Mouse (Mus musculus): ENCODE measurements around the gene Rhbdd2. TPM values are rescaled to one million over a fixed set of nuclear protein-coding genes. Genes with fewer than 3 reads are reported as not detected.

Rhbdd2 gene
- total RNA-seq, 2 experiments from 2014 or later, result 46.9 to 48.8 TPM

DNA sequence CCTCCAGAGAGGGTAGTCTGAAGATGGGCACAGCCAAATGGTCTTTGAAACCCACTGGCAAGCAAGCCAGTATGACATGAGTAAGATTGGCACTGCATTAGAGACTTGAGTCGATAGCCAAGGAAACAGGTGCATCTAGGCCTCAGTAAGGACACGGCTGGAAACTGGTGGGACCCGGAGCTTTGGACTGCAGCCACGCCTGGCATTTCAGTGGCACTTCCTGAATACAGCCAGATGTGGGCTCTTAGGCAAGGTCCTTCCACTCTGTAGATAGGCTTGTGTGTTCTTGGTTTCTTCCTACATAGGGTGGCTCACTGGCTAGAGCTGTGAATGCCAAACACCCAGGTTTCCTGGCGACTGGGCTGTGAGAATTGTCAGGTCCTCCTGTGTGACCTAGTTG lies 12.9 kb downstream of the Rhbdd2 start:
- DNase-seq, result no peak

DNA sequence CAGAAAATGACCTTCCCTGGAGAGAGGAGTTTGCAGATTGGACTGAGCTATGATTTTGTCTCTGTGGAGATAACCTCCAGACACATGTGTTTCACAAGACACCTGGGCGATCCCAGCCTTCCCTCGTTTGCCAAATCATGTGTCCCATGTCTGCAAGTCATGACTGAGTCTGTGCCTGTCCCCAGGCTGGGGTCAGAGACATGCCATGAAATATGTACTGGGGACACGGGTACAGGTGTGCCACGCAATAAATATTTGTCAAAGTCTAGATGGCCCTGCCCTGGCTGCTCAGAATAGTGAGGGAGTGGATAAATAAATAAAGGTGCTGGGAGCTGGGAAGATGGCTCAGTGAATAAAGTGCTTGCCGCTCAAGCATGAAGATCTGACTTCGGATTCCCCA lies 13.6 kb downstream of the Rhbdd2 start:
- no peak for DNase-seq

DNA sequence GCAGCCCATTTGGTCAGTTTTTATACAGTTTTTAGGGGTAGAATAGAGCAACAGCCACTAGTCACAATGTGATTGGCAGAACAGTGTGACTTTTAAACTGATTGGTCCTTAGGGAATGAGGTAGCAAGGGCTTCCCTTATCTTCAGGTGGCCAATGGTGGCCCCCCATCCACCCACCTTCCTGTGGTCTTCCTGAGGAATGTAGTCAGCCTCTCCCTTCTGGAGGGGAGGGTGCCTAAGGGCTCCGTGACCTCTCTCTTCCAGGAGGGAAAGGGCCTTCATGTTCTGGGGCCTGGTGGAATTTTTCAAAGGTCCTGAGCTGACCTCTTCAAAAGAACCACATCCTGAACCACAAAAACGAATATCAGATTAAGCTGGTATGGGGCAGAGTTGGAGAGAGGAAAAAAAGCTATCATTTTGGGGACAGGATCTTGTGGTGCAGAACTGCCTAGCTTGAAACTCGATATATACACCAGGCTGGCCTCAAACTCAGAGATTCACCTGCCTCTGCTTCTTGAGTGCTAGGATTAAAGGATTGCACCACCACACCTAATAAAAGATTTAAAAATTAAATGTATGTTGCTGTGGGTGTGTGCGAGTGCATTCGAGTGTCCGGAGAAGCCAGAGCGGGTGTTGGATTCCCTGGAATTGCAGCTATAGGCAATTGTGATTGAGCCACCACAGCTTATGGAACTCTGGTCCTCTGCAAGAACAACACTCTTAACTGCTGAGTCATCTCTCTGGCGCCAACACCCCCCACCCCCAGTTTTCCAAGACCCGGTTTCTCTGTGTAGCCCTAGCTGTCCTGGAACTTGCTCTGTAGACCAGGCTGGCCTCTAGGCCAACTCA lies 16.3 kb downstream of the Rhbdd2 start:
- DNase-seq, result no peak

DNA sequence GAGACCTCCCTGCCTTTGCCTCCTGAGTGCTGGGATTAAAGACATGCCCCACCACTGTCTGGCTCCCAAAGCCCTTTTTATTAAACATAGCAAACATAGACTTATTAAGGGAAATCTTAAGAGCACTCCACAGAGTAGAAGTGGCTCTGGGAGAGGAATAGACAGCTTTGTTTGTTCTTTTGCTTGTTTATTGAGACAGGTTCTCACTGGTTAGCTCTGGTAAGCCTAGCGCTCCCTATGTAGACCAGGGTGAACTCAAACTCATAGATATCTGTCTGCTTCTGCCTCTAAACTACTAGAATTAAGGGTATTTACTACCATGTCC lies 16.9 kb downstream of the Rhbdd2 start:
- DNase-seq, result no peak

DNA sequence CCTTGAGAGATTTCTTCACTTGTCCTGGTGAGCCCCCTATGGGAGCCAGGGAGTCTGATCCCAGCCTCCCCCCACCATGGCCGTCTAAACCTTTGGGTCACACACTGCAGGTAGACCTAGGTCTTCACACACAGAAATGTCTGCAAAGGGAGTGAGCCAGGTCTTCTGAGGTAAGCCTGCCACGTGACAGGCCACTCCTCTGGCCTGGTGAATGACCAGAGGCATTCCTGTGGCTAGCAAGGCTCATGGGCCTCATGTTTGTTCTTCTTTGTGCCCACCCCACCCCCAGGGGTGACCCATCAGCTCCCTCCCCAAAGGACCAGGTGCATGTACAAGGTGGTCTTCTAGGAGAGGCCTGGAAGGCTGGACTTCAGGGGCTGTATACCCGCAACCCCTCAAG lies 19.1 kb downstream of the Rhbdd2 start:
- DNase-seq, result no peak

DNA sequence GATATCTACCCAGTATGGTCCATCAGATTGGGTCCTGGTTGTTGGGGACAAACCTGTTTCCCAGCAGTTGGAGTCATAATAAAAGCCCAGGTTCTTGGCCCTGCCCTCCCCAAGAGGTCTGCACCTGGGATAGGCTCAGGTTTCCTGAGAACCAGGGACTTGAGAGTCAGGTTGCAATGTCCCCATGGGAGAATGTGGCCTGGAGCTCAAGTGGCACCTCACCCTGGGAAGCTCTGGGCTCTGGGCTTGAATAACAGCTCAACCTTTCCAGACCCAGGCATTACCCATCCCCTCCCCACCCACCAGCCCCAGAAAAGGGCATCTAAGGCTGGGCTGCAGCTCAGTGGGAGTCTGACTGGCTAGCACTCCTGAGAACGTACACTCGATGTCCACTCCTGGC lies 20.8 kb downstream of the Rhbdd2 start:
- no peak for DNase-seq

DNA sequence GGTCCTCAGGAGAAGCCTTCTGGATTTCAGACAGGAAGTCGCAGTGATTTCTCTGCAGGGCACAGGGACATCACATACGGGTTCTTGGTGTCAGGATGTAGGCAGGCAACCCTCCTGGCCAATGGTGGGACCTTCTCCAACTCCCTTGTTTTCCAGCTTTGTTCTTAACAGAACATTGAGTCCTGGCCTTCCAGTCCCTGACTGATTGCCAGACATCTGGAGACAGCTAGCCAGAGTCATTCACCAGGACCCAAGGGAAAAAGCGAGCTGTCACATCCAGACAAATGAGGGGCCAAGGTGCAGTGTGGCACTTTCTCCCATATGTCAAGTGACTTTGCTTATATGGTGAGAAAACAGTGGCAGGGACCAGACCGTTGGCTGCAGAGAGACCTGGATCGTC lies 23.6 kb downstream of the Rhbdd2 start:
- no peak for DNase-seq

DNA sequence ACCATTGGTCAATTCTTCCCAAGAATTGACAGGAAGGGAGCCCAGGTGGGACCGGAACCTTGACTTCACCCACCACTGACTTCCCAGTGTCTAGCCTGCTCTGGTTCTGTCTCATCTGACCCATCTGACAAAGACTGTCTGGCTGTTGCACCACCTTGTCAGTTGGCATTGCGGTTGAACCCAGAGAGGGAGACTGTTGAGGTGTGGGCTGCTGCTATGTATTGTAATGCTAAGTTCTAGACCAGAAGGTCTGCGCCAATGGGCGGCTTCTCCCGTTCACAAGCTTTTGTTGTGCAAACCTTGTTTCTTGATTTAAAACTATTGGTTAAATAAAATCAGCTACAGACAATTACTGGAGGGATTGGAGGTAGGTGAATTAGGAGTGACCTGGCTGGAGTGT lies 24.7 kb downstream of the Rhbdd2 start:
- DNase-seq, result no peak

DNA sequence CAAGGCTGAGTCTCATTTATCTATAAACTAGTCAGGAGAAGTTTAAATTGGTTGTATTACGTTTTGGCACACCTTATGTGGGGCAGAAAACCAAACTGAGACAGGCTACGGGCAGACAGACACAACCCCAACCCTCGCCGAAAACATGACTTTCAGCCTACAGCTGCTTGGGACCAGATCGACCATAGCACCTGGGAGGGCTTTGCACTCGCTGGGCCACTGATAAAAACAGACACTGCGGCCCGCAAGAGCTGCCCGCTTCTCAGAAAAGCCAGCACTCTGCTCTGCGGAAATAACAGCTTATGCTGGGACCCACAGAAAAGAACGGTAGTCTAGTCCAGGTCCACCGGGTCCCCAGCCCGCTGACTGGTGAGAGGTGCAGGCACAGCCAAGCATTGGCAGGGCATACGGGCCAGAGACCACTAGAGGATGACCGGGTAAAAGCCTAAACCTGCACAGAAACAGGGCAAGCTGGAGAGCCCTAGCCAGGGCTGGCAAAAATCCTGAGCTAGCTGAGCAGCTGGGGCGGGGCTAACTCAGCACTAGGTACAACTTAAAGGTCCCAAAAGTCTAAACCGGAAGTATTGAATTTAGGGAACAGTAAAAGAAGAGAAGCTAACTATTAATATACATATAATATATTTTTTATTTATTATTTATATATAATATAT lies 25.4 kb downstream of the Rhbdd2 start:
- no peak for DNase-seq

DNA sequence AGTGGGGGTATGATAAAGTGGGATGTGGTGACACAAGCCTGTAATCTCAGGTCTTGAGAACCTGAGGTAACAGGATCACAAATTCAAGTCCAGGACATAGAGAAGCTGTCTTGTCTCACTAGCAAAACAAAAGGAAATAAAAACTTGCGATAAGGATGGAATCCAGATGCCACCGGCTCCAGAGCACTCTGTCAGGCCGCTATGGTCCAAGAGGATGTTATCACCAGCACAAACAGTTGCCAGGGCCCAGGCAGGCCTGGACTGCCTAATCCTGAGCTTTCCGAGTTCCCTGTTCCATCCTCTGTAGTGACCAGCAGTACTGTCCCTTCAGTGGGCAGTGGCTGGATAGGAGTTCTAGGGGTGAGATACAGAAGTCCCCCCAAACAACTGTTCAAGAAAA lies 27.5 kb downstream of the Rhbdd2 start:
- no peak for DNase-seq

DNA sequence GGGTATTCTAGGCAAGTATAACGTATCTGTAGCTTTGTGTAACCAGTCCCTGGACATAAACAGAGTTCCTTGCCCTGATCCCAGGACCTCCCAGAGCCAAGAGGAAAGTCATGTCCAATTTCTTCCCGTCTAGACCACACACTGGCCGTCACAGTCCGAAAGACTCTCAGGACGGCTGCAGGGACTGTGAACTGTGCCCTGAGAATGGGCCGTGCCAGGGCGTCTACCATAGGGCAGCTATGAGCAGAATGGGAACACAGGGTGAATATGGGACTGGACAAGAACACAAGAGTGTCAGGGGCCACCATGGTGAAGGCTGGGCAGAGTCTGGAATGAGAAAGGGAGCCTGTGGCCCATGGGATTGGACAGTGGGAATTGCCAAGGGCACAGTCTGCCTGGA lies 28.1 kb downstream of the Rhbdd2 start:
- no peak for DNase-seq

DNA sequence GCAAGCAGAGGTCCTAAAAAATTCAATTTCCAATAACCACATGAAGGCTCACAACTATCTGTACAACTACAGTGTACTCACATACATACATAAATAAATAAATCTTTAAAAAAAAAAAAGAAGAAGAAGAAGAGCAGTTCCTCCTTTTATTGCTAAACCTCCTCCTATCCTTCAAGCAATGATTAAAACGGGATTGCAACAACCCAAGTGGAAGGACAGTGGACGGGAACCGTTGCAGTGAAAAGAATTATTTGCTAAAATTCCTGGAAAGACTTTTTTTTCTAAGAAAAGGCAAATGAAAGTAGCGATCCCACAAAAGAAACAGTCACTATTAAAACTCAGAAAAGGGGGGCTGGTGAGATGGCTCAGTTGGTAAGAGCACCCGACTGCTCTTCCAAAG lies 34.5 kb downstream of the Rhbdd2 start:
- DNase-seq, result no peak

DNA sequence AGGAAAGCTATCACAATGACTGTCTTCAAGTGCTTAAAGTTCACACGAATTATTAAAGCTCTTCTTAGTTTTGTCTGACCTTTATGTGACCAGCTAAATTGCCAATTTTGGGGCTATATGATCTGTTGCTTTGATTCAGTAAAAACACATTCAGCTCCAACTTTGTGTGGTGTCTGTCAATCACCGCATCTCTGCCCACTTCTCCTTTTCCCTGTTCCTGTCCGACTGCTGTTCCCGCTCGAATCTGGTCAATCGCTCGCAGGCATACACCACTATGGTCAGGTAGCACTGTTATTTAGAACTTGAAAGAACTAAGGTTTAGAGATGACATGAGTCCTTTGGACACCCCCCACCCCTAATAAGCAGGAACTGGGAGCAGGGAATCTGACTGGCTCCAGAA lies 35.7 kb downstream of the Rhbdd2 start:
- DNase-seq, result no peak

DNA sequence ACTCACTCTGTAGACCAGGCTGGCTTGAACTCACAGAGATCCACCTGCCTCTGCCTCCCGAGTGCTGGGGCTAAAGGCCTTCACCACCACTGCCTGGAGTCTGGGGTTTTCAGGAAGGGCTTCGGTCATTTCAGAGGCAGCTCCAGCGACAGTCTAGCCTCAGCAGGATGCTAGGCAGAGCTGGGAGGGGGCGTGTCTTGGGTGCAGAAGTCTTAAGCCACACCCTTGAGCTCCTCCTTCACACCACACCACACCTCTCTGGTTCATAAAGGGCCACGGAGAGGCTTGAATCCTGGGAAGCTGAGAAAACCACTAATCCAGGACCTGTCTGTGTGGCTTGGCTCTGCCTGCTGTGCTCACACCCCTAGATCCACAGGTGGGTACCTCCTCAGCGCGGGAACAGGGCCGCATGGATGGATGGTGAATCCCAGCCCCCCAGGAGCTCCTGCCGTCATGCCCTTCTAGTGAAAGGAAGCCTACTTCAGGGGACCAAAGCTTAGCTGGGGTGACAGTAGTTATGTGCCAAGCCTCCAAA lies 37.4 kb downstream of the Rhbdd2 start, which contains the start of gene Por:
Gene Por (plus strand): TSS at position 293 of the 535 bp plus-strand sequence.
- peak in 1 of 2 experiments; percentile 39 for DNase-seq

DNA sequence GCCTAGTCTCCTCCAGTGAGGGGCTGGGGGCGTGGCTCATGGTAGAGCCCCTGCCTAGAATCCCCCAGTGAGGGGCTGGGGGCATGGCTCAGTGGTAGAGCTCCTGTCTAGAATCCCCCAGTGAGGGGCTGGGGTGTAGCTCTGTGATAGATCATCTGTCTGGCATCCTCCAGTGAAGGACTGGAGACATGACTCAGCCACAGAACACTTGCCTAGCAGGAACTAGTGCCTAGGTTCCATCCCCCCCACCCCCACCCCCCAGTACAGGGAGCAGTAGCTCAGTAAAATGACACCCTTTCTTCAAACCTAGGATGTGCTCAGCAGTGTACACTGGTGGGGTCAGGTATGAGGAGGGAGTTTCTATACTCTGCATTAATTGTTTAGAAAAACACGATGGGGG lies 38.5 kb downstream of the Rhbdd2 start:
- no peak for DNase-seq

DNA sequence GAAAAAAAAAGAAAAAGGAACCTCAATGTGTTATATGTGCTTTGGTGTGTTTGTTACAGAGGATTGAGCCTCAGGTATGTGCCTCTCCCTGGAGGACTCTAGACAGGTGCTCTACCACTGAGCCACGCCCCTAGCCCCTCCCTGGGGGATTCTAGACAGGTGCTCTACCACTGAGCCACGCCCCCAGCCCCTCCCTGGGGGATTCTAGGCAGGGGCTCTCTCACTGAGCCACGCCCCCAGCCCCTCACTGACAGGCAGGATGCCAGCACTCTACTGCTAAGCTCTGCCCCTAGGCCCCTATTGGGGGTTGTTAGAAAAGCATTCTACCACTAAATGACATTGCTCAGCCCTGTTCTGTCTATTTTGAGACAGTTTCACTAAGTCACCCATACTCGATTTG lies 40.1 kb downstream of the Rhbdd2 start:
- no peak for DNase-seq

DNA sequence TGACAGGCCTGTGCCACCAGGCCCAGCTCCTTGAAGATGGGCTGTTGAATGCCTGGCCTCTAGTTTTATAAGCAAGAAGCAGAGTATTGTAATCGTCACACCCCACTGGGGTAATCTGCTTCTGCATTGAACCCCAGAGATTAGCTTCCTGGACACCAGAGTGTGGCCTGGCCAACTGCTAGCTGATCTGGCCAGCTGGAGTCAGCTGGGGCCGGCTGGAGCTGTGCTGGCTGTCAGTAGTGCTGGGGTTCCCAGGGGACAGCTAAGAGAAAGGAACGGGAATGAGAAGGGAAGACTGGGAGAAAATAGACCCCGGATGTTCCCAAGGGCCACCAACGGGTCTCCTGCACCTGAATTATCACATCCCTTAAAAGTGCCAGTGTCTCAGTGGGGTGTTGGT lies 40.6 kb downstream of the Rhbdd2 start:
- DNase-seq, result peak in 1 of 2 experiments; percentile 27

DNA sequence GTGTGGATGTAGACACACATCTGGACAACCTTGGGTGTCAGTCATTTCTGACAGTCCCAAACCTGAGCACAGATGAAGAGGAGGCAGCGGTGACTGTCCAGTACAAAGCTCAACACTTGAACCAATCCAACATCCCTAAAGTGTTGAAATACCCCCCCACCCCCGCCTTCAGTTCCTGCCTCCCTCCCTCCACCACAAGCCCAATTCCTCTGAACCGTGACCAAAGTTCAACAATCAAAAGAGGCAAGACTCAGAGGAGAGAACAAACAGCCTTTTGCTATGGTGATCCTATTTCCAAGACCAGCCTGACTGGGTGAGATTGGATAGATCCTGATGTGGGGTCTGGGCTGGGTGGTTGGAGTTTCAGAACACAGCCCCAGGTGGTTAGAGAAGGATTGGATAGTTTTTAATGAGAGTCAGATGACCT lies 41.9 kb downstream of the Rhbdd2 start:
- peak in 1 of 2 experiments; percentile 39 for DNase-seq

DNA sequence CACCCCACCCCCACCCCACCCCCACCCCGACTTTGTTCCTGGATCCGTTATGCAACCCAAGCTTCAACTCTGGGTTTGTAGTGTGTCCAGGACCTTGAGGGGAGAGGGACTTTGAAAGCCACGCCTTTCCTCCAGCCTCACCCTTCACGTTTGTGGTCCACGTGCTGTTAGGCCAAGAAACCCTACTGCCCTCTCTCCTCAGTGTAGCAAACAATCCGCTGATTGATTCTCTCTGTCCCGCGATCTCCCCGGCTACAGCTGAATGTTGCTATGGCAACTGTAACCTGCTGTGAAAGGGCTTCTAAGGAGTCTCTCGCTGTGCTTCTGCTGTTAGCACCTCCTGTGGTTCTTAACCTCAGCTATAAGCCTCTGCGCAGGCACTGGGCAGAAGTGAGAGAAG lies 42.4 kb downstream of the Rhbdd2 start:
- peak; percentile 83 to 86 for DNase-seq

DNA sequence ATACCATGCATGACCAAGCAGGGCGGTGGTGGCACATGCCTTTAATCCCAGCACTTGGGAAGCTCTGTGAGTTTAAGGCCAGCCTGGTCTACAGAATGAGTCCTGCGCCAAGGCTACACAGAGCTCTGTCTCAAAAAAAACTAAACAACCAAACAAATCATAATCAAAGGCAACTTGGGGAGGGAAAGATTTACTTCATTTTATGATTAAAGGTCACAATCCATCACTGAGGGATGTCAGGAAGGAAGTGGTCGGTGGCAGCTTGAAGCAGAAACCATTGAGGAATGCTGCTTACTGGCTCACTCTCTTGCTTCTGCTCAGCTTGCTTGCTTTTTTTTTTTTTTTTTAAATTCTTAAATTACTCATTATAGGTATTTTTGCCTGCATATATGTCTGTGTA lies 44.3 kb downstream of the Rhbdd2 start:
- no peak for DNase-seq

DNA sequence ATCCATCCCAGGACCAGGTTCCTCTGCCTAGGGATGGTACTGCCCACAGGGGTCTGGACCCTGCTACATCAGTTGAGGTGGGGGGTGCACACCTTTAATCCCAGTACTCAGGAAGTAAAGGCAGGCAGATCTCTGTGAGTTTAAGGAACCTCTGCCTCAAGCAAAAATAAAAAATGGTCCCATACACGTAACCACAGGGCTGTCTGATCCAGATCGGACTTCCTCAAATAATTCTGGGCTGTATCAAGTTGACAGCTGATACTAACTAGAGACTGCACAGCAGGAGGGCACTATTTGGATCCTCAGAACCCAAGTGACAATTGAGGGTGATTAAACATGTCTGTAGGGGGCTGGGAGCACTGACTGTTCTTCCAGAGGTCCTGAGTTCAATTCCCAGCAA lies 44.8 kb downstream of the Rhbdd2 start:
- no peak for DNase-seq

DNA sequence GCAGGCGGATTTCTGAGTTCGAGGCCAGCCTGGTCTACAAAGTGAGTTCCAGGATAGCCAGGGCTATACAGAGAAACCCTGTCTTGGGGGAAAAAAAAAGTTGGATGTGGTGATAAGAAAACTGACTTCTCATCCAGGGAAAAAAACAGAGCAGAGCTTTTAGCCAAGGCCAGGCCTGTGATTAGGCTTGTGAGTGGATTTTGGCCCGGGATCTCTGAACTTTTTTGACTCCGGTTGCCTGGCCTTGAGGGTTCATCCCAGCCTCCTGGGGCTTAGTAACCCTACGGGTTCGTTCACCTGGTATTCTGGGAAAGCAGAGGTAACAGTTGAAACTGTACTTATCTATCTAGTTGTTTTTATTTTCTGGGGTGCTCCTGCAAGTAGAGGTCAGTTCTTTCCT lies 46.1 kb downstream of the Rhbdd2 start:
- DNase-seq, result peak; percentile 73 to 75

DNA sequence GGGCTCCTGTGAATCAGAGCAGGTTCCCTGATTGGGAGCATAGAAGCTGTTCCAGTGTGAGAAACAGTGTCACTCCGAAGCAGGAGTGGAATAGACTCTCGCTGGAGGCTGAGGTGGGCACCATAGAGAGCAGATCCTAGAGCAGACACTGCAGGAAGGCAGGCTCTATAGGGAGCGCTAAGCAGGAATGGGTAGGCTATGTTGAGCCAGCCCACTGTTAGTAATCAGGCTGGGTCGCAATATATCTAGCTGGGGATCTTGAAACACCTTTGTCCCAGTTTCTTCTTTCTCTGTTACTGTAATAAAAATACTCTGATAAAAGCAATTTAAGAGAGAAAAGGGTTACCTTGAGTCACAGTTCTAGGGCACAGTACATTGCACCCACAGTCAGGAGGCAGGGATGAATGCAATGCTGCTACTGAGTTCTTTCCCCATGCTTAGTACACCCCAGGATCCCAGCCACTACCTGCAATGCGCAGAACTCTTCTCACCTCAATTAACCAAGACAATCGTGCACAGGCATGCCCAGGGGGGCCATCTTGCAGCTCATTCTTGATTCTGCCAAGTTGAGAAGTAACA lies 48.6 kb downstream of the Rhbdd2 start:
- DNase-seq, result no peak
